In genomic region chr10:89280402-89280801, GRCm38 (mm10) we compare ENCODE assay signal across 24 mouse cellular contexts.
A peak's percentile ranks its signal among the peaks of the same experiment; 100 is the strongest.
DNase-seq lines count a peak whose midpoint lies in the region; ATAC-seq lines count a peak whose summit lies in the region.
"Had no signal": no experiment of that assay in that cellular context is flagged by ENCODE, and none has a peak within 500 bp of the region (broad histone marks: within the 10 kb centered on the region; RNA-seq: fewer than 3 reads in every experiment).

No protein-coding gene starts in this region.

- H3K27ac ChIP-seq in hindbrain, embryonic 14.5 days = no peak overlapping the region
- no peak overlapping the region for H3K27ac ChIP-seq in hindbrain, embryonic 13.5 days
- no peak overlapping the region for H3K27ac ChIP-seq in forebrain, embryonic 16.5 days (ENCODE audit: low read length)
- no peak overlapping the region for H3K27ac ChIP-seq in midbrain, embryonic 16.5 days (ENCODE audit: low read length)
- H3K27ac ChIP-seq: hindbrain, embryonic 10.5 days; intestine, embryonic 15.5 days; layer of hippocampus, adult 2 months; limb, embryonic 13.5 days; liver, embryonic 12.5 days had no signal

- WGBS in hindbrain, embryonic 14.5 days = 62% methylated on average over 5 of the region's 5 CpGs
- WGBS in hindbrain, embryonic 13.5 days = 70% methylated on average over 5 of the region's 5 CpGs
- 44% methylated on average over 5 of the region's 5 CpGs for WGBS in forebrain, embryonic 16.5 days
- 51% methylated on average over 5 of the region's 5 CpGs for WGBS in midbrain, embryonic 16.5 days

- H3K9ac ChIP-seq in hindbrain, embryonic 14.5 days = no peak overlapping the region
- H3K9ac ChIP-seq in hindbrain, embryonic 13.5 days = no peak overlapping the region
- no peak overlapping the region for H3K9ac ChIP-seq in forebrain, embryonic 16.5 days (replicated peaks; ENCODE audit: low read depth, low read length)
- no peak overlapping the region for H3K9ac ChIP-seq in midbrain, embryonic 16.5 days (ENCODE audit: low read depth, low read length)
- H3K9ac ChIP-seq: heart, embryonic 12.5 days; intestine, embryonic 15.5 days; limb, embryonic 13.5 days; liver, embryonic 12.5 days had no signal

- peak; percentile 52 to 66 for DNase-seq in cerebellum, postnatal 10 days
- DNase-seq in cerebellum, postnatal 25 days = no peak
- DNase-seq in hindbrain, embryonic 14.5 days (ENCODE audit: low spot score) = no peak
- DNase-seq in layer of hippocampus, postnatal 10 days (ENCODE audit: low spot score in 2 of 2) = no peak
- DNase-seq: adrenal gland, postnatal 10 days; cerebellum, adult 9-10 months; heart, postnatal 10 days; kidney, adult 9 months; kidney, postnatal 25 days; layer of hippocampus, postnatal 36 days; lung, adult 18-20 months; lung, postnatal 10 days; thymus, adult 18-20 months; thymus, postnatal 36 days had no signal

- H3K4me3 ChIP-seq in hindbrain, embryonic 14.5 days (replicated peaks; ENCODE audit: low read length) = no peak overlapping the region
- H3K4me3 ChIP-seq in hindbrain, embryonic 13.5 days = no peak overlapping the region
- H3K4me3 ChIP-seq in forebrain, embryonic 16.5 days (replicated peaks; ENCODE audit: low read length) = no peak overlapping the region
- H3K4me3 ChIP-seq in midbrain, embryonic 16.5 days (ENCODE audit: low read depth, low read length) = no peak overlapping the region
- H3K4me3 ChIP-seq: heart, embryonic 12.5 days; hindbrain, embryonic 10.5 days; intestine, embryonic 15.5 days; layer of hippocampus, adult 2 months; limb, embryonic 13.5 days; liver, embryonic 12.5 days had no signal

- no peaks in the 10 kb centered on the region for H3K27me3 ChIP-seq in hindbrain, embryonic 14.5 days (ENCODE audit: control insufficient read depth, insufficient read depth, low read length)
- no peaks in the 10 kb centered on the region for H3K27me3 ChIP-seq in hindbrain, embryonic 13.5 days
- H3K27me3 ChIP-seq in forebrain, embryonic 16.5 days (replicated peaks; ENCODE audit: control insufficient read depth, insufficient read depth, low read length) = no peaks in the 10 kb centered on the region
- H3K27me3 ChIP-seq in midbrain, embryonic 16.5 days (ENCODE audit: control insufficient read depth, insufficient read depth, low read depth, low read length) = no peaks in the 10 kb centered on the region
- H3K27me3 ChIP-seq: heart, embryonic 12.5 days; intestine, embryonic 15.5 days; limb, embryonic 13.5 days; liver, embryonic 12.5 days had no signal

- H3K4me1 ChIP-seq in hindbrain, embryonic 14.5 days (replicated peaks; ENCODE audit: control insufficient read depth, insufficient read depth, low read length) = 0 out of 2 replicates have a peak, but pooled peaks cover 2% of the 10 kb centered on the region
- H3K4me1 ChIP-seq in hindbrain, embryonic 13.5 days (replicated peaks) = no peaks in the 10 kb centered on the region
- no peaks in the 10 kb centered on the region; the same call in 1 of the 2 replicates for H3K4me1 ChIP-seq in forebrain, embryonic 16.5 days (replicated peaks; ENCODE audit: control insufficient read depth, insufficient read depth, low read length)
- H3K4me1 ChIP-seq in midbrain, embryonic 16.5 days (ENCODE audit: control insufficient read depth, insufficient read depth, low read length) = no peaks in the 10 kb centered on the region
- H3K4me1 ChIP-seq: heart, embryonic 12.5 days; hindbrain, embryonic 10.5 days; intestine, embryonic 15.5 days; limb, embryonic 13.5 days; liver, embryonic 12.5 days had no signal

- no peaks in the 10 kb centered on the region for H3K9me3 ChIP-seq in hindbrain, embryonic 14.5 days (ENCODE audit: control insufficient read depth, low read length)
- H3K9me3 ChIP-seq in hindbrain, embryonic 13.5 days = no peaks in the 10 kb centered on the region
- H3K9me3 ChIP-seq in forebrain, embryonic 16.5 days (ENCODE audit: control insufficient read depth, low read length) = no peaks in the 10 kb centered on the region
- H3K9me3 ChIP-seq in midbrain, embryonic 16.5 days (replicated peaks; ENCODE audit: control insufficient read depth, low read length, poor library complexity, severe bottlenecking) = no peaks in the 10 kb centered on the region
- H3K9me3 ChIP-seq: heart, embryonic 12.5 days; hindbrain, embryonic 10.5 days; intestine, embryonic 15.5 days; limb, embryonic 13.5 days; liver, embryonic 12.5 days had no signal

- H3K4me2 ChIP-seq in hindbrain, embryonic 14.5 days (replicated peaks) = no peak overlapping the region
- no peak overlapping the region for H3K4me2 ChIP-seq in hindbrain, embryonic 13.5 days
- no peak overlapping the region for H3K4me2 ChIP-seq in forebrain, embryonic 16.5 days (ENCODE audit: low read length)
- no peak overlapping the region for H3K4me2 ChIP-seq in midbrain, embryonic 16.5 days (ENCODE audit: low read length)
- H3K4me2 ChIP-seq: heart, embryonic 12.5 days; intestine, embryonic 15.5 days; limb, embryonic 13.5 days; liver, embryonic 12.5 days had no signal

- ATAC-seq in hindbrain, embryonic 14.5 days (ENCODE audit: low FRiP score) = peak; percentile 37; the same call in 1 of the 2 replicates
- no peak for ATAC-seq in hindbrain, embryonic 13.5 days (ENCODE audit: low FRiP score)
- peak; percentile 65 for ATAC-seq in forebrain, embryonic 16.5 days
- peak; percentile 64; the same call in 1 of the 2 replicates for ATAC-seq in midbrain, embryonic 16.5 days
- ATAC-seq: activated CD4-positive, CD25-positive, alpha-beta regulatory T cell, adult 4 months; intestine, embryonic 15.5 days; liver, embryonic 12.5 days had no signal

- no peaks in the 10 kb centered on the region for H3K36me3 ChIP-seq in hindbrain, embryonic 14.5 days (replicated peaks; ENCODE audit: control insufficient read depth, insufficient read depth)
- H3K36me3 ChIP-seq in hindbrain, embryonic 13.5 days = no peaks in the 10 kb centered on the region
- no peaks in the 10 kb centered on the region for H3K36me3 ChIP-seq in forebrain, embryonic 16.5 days (ENCODE audit: control insufficient read depth, insufficient read depth)
- no peaks in the 10 kb centered on the region for H3K36me3 ChIP-seq in midbrain, embryonic 16.5 days (ENCODE audit: control insufficient read depth, insufficient read depth, low read length)
- H3K36me3 ChIP-seq: heart, embryonic 12.5 days; hindbrain, embryonic 10.5 days; intestine, embryonic 15.5 days; limb, embryonic 13.5 days; liver, embryonic 12.5 days had no signal

Comparison
In these comparisons a context has a peak if more than half of its experiments do, and no peak if none do; other contexts are left out.
1. DNase-seq: peak in cerebellum, postnatal 10 days (2 of 2); none in cerebellum, postnatal 25 days (0 of 2), hindbrain, embryonic 14.5 days (single experiment) and layer of hippocampus, postnatal 10 days (0 of 2).